ENCODE assay signal across 8 mouse cellular contexts in genomic region chr19:23134441-23135301, GRCm38 (mm10). TPM values are rescaled to one million over a fixed set of nuclear protein-coding genes. Genes with fewer than 3 reads are reported as not detected.
DNase-seq lines count a peak whose midpoint lies in the region; ATAC-seq lines count a peak whose summit lies in the region.

No protein-coding gene starts in this region.

- no peaks in the 10 kb centered on the region for H3K9me3 ChIP-seq in hindbrain, embryonic 13.5 days

- no peaks in the 10 kb centered on the region for H3K36me3 ChIP-seq in hindbrain, embryonic 13.5 days

- H3K4me1 ChIP-seq in hindbrain, embryonic 13.5 days (replicated peaks), result peaks cover 37% of the 10 kb centered on the region

- H3K4me3 ChIP-seq in hindbrain, embryonic 13.5 days, result peak overlapping the region; percentile 43

- DNase-seq in NIH3T3 (ENCODE audit: low read depth), result peak; percentile 97
- peak; percentile 94 to 97 for DNase-seq in cerebellum, postnatal 10 days
- peak; percentile 78 to 87 for DNase-seq in frontal cortex, postnatal 14 days (ENCODE audit: low spot score in 2 of 2)
- DNase-seq in left cerebral cortex, adult 11 months (ENCODE audit: low spot score), result peak; percentile 78
- peak; percentile 96 for DNase-seq in lung, postnatal 36 days
- peak; percentile 52 for DNase-seq in retina, embryonic 14.5 days (ENCODE audit: low spot score)
- DNase-seq in thymus, postnatal 4 days, result peak; percentile 40

- peaks cover 72% of the 10 kb centered on the region for H3K27me3 ChIP-seq in hindbrain, embryonic 13.5 days

- H3K4me2 ChIP-seq in hindbrain, embryonic 13.5 days, result peak overlapping the region; percentile 93

- H3K27ac ChIP-seq in hindbrain, embryonic 13.5 days, result no peak overlapping the region

- WGBS in hindbrain, embryonic 13.5 days, result 1% methylated on average over 47 of the region's 47 CpGs

- peak; percentile 38 for ATAC-seq in hindbrain, embryonic 13.5 days (ENCODE audit: low FRiP score)

- peak overlapping the region; percentile 62 for H3K9ac ChIP-seq in hindbrain, embryonic 13.5 days

RNA-seq across cellular contexts. Expression of gene Klf9, which starts 6.4 kb away (rescaled TPM):
- polyA plus RNA-seq in hindbrain, embryonic 13.5 days (2015; fragmentation: Nextera tagmentation; extraction: Ambion mirVana), result 1.4 and 1.8 TPM in 2 replicates

Comparison
In these comparisons a context has a peak if more than half of its experiments do, and no peak if none do; other contexts are left out.
1. DNase-seq: peak in every context shown above with its lines; median percentile 97 in NIH3T3; 96 in lung, postnatal 36 days; 96 in cerebellum, postnatal 10 days; 82 in frontal cortex, postnatal 14 days; 78 in left cerebral cortex, adult 11 months; 52 in retina, embryonic 14.5 days; 40 in thymus, postnatal 4 days.